Mouse (Mus musculus): Measurements from ENCODE around the gene Mylk. TPM values are rescaled to one million over a fixed set of nuclear protein-coding genes. Genes with fewer than 3 reads are reported as not detected.

The Mylk gene
- polyA plus RNA-seq, 1 experiment: 8.3 TPM

GRCm38 (mm10) chr16:34860761-34861160, 115.8 kb downstream of the Mylk start:
- TF ChIP-seq CTCF (IDR thresholded peaks at IDR 0.05; ENCODE audit: extremely low read depth, insufficient read depth, low read length) (no peak), POLR2A (IDR thresholded peaks at IDR 0.05; ENCODE audit: extremely low read depth, insufficient read depth, low read length) (no peak)
- Histone ChIP-seq H3K4me3 (ENCODE audit: insufficient read depth, low read length) (no peak overlapping the region), H3K4me1 (ENCODE audit: control insufficient read depth, insufficient read depth, low read length) (no peaks in the 10 kb centered on the region), H3K27ac (ENCODE audit: insufficient read depth, low read length) (no peak overlapping the region)

GRCm38 (mm10) chr16:34861744-34862365, 116.8 kb downstream of the Mylk start:
- Histone ChIP-seq H3K27ac (ENCODE audit: insufficient read depth, low read length) (no peak overlapping the region), H3K4me1 (ENCODE audit: control insufficient read depth, insufficient read depth, low read length) (no peaks in the 10 kb centered on the region), H3K4me3 (ENCODE audit: insufficient read depth, low read length) (no peak overlapping the region)
- TF ChIP-seq CTCF (IDR thresholded peaks at IDR 0.05; ENCODE audit: extremely low read depth, insufficient read depth, low read length): no peak
- TF ChIP-seq POLR2A (IDR thresholded peaks at IDR 0.05; ENCODE audit: extremely low read depth, insufficient read depth, low read length): no peak

GRCm38 (mm10) chr16:34865373-34865772, 120.4 kb downstream of the Mylk start:
- no peak overlapping the region for H3K4me3 ChIP-seq (ENCODE audit: insufficient read depth, low read length)
- TF ChIP-seq CTCF (IDR thresholded peaks at IDR 0.05; ENCODE audit: extremely low read depth, insufficient read depth, low read length): no peak
- TF ChIP-seq POLR2A (IDR thresholded peaks at IDR 0.05; ENCODE audit: extremely low read depth, insufficient read depth, low read length): no peak
- H3K27ac ChIP-seq (ENCODE audit: insufficient read depth, low read length): no peak overlapping the region
- H3K4me1 ChIP-seq (ENCODE audit: control insufficient read depth, insufficient read depth, low read length): no peaks in the 10 kb centered on the region

GRCm38 (mm10) chr16:34867217-34867616, 122.2 kb downstream of the Mylk start:
- Histone ChIP-seq H3K4me1 (ENCODE audit: control insufficient read depth, insufficient read depth, low read length) (no peaks in the 10 kb centered on the region), H3K4me3 (ENCODE audit: insufficient read depth, low read length) (no peak overlapping the region), H3K27ac (ENCODE audit: insufficient read depth, low read length) (no peak overlapping the region)
- TF ChIP-seq CTCF (IDR thresholded peaks at IDR 0.05; ENCODE audit: extremely low read depth, insufficient read depth, low read length) (no peak), POLR2A (IDR thresholded peaks at IDR 0.05; ENCODE audit: extremely low read depth, insufficient read depth, low read length) (no peak)

GRCm38 (mm10) chr16:34880031-34880778, 135.2 kb downstream of the Mylk start:
- no peak overlapping the region for H3K27ac ChIP-seq (ENCODE audit: insufficient read depth, low read length)
- no peaks in the 10 kb centered on the region for H3K4me1 ChIP-seq (ENCODE audit: control insufficient read depth, insufficient read depth, low read length)
- H3K4me3 ChIP-seq (ENCODE audit: insufficient read depth, low read length): no peak overlapping the region
- TF ChIP-seq CTCF (IDR thresholded peaks at IDR 0.05; ENCODE audit: extremely low read depth, insufficient read depth, low read length): no peak
- TF ChIP-seq POLR2A (IDR thresholded peaks at IDR 0.05; ENCODE audit: extremely low read depth, insufficient read depth, low read length): no peak

GRCm38 (mm10) chr16:34880815-34881214, 135.8 kb downstream of the Mylk start:
- TF ChIP-seq CTCF (IDR thresholded peaks at IDR 0.05; ENCODE audit: extremely low read depth, insufficient read depth, low read length) (no peak), POLR2A (IDR thresholded peaks at IDR 0.05; ENCODE audit: extremely low read depth, insufficient read depth, low read length) (no peak)
- H3K27ac ChIP-seq (ENCODE audit: insufficient read depth, low read length): no peak overlapping the region
- H3K4me1 ChIP-seq (ENCODE audit: control insufficient read depth, insufficient read depth, low read length): no peaks in the 10 kb centered on the region
- no peak overlapping the region for H3K4me3 ChIP-seq (ENCODE audit: insufficient read depth, low read length)

- no peak for TF ChIP-seq CTCF (IDR thresholded peaks at IDR 0.05; ENCODE audit: extremely low read depth, insufficient read depth, low read length)
- no peak for TF ChIP-seq POLR2A (IDR thresholded peaks at IDR 0.05; ENCODE audit: extremely low read depth, insufficient read depth, low read length)
- Histone ChIP-seq H3K4me3 (ENCODE audit: insufficient read depth, low read length) (no peak overlapping the region), H3K4me1 (ENCODE audit: control insufficient read depth, insufficient read depth, low read length) (no peaks in the 10 kb centered on the region), H3K27ac (ENCODE audit: insufficient read depth, low read length) (no peak overlapping the region)
Measured at GRCm38 (mm10) chr16:34887037-34887436, 142.0 kb downstream of the Mylk start.

- TF ChIP-seq CTCF (IDR thresholded peaks at IDR 0.05; ENCODE audit: extremely low read depth, insufficient read depth, low read length): no peak
- Histone ChIP-seq H3K4me3 (ENCODE audit: insufficient read depth, low read length) (no peak overlapping the region), H3K27ac (ENCODE audit: insufficient read depth, low read length) (no peak overlapping the region), H3K4me1 (ENCODE audit: control insufficient read depth, insufficient read depth, low read length) (no peaks in the 10 kb centered on the region)
Measured at GRCm38 (mm10) chr16:34894016-34894415, 149.0 kb downstream of the Mylk start.

GRCm38 (mm10) chr16:34895916-34896315, 150.9 kb downstream of the Mylk start:
- no peak overlapping the region for H3K27ac ChIP-seq (ENCODE audit: insufficient read depth, low read length)
- TF ChIP-seq CTCF (IDR thresholded peaks at IDR 0.05; ENCODE audit: extremely low read depth, insufficient read depth, low read length): no peak
- no peak for TF ChIP-seq POLR2A (IDR thresholded peaks at IDR 0.05; ENCODE audit: extremely low read depth, insufficient read depth, low read length)
- H3K4me1 ChIP-seq (ENCODE audit: control insufficient read depth, insufficient read depth, low read length): no peaks in the 10 kb centered on the region
- H3K4me3 ChIP-seq (ENCODE audit: insufficient read depth, low read length): no peak overlapping the region

GRCm38 (mm10) chr16:34896996-34897395, 152.0 kb downstream of the Mylk start:
- no peaks in the 10 kb centered on the region for H3K4me1 ChIP-seq (ENCODE audit: control insufficient read depth, insufficient read depth, low read length)
- no peak overlapping the region for H3K27ac ChIP-seq (ENCODE audit: insufficient read depth, low read length)
- TF ChIP-seq CTCF (IDR thresholded peaks at IDR 0.05; ENCODE audit: extremely low read depth, insufficient read depth, low read length) (no peak), POLR2A (IDR thresholded peaks at IDR 0.05; ENCODE audit: extremely low read depth, insufficient read depth, low read length) (no peak)
- no peak overlapping the region for H3K4me3 ChIP-seq (ENCODE audit: insufficient read depth, low read length)

Data from cortical plate, adult 2 months (tissue).